Mouse (Mus musculus) cortical plate, adult 2 months (tissue): Measurements from ENCODE around the gene Asb1. TPM values are rescaled to one million over a fixed set of nuclear protein-coding genes. Genes with fewer than 3 reads are reported as not detected.

Source experiments
- H3K27ac ChIP-seq: fragments of 200-500 bp; 2 replicates; pipeline ENCODE4 v1.5.1; 2012; ENCODE audit warnings: low read length, control low read depth, inconsistent platforms; ENCODE audit not compliant: insufficient read depth
- H3K4me1 ChIP-seq: fragments of 200-500 bp; 2 replicates; pipeline ENCODE4 v1.6.1; 2011; ENCODE audit warnings: low read length; ENCODE audit not compliant: control insufficient read depth, insufficient read depth
- H3K4me3 ChIP-seq: fragments of 200-500 bp; 2 replicates; pipeline ENCODE4 v1.5.1; 2011; ENCODE audit warnings: mild to moderate bottlenecking, low read length, control low read depth; ENCODE audit not compliant: insufficient read depth
- CTCF ChIP-seq: fragments of 200-500 bp; IDR thresholded peaks from 2 replicates; pipeline ENCODE4 v1.5.1; 2011; ENCODE audit warnings: mild to moderate bottlenecking, control low read depth, low read length; ENCODE audit not compliant: insufficient read depth; ENCODE audit errors: extremely low read depth
- POLR2A ChIP-seq: fragments of 200-500 bp; IDR thresholded peaks from 2 replicates; pipeline ENCODE4 v1.6.1; 2011; ENCODE audit warnings: mild to moderate bottlenecking, low read length, control low read depth; ENCODE audit not compliant: insufficient read depth; ENCODE audit errors: extremely low read depth
- polyA plus RNA-seq: library from polyadenylated mRNA; depleted of rRNA; stranded (reverse); fragments of >200 nt; gene quantifications from 2 replicates; pipeline ENCODE4 v1.2.3, GENCODE M21; 2012; rRNA removed

The Asb1 gene
- polyA plus RNA-seq, 1 experiment, result 22.2 TPM

- H3K27ac ChIP-seq, result no peak overlapping the region
- H3K4me3 ChIP-seq, result no peak overlapping the region
- TF ChIP-seq POLR2A (no peak), CTCF (peak; percentile 41)
- H3K4me1 ChIP-seq, result peaks cover 3% of the 10 kb centered on the region; the same call in 1 of the 2 replicates
Observed at GRCm38 (mm10) chr1:91600671-91601361, 60.5 kb downstream of the Asb1 start.

- Histone ChIP-seq H3K27ac (no peak overlapping the region), H3K4me3 (no peak overlapping the region), H3K4me1 (peaks cover 3% of the 10 kb centered on the region; the same call in 1 of the 2 replicates)
- TF ChIP-seq POLR2A (no peak), CTCF (no peak)
Observed at GRCm38 (mm10) chr1:91601362-91602096, 61.2 kb downstream of the Asb1 start.

GRCm38 (mm10) chr1:91605632-91606031, 65.3 kb downstream of the Asb1 start:
- Histone ChIP-seq H3K4me3 (no peak overlapping the region), H3K27ac (no peak overlapping the region), H3K4me1 (no peaks in the 10 kb centered on the region)
- TF ChIP-seq POLR2A, result no peak
- no peak for TF ChIP-seq CTCF

DNA sequence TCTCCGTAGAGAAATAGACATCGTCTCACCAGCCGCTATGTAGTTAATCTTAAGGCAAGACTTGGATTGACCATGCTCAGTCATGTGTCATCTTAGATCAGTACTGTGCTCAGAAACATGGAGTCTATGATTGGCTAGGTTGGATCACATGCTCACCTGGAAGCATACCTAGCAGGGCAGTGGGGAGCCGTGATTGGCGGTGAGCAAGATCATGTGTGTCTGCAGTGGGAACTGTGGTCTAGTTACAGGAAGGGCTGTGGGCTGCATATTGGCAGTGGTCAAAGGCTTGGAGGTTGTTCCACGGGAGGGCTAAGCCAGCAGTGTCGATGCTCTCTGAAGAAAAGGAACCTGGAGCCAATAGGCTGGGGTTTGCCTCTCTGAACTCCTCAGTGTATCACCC, 66.4 kb downstream of the Asb1 start:
- 0 out of 2 replicates have a peak, but pooled peaks cover 3% of the 10 kb centered on the region for H3K4me1 ChIP-seq
- H3K4me3 ChIP-seq, result no peak overlapping the region
- TF ChIP-seq CTCF, result no peak
- TF ChIP-seq POLR2A, result no peak
- no peak overlapping the region for H3K27ac ChIP-seq

DNA sequence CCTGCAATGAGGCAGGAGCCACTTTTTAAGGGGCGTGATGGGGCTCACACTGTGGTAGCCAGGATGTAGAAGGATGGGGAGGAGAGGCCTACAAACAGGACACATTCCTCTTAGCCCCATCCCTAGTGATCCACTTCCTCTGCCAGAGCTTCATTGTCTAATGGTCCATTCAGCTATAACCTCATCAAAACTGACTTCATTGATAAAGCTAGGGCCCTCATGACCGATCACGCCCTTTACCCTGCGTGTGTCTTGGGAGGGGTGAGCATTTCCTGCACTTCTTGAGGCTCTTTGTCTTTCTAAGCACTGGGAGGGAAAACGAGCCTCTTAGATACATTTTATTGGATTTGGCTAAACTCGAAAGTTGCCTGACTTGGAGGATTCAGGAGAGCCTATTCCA, 66.8 kb downstream of the Asb1 start:
- Histone ChIP-seq H3K4me3 (no peak overlapping the region), H3K4me1 (0 out of 2 replicates have a peak, but pooled peaks cover 3% of the 10 kb centered on the region), H3K27ac (no peak overlapping the region)
- no peak for TF ChIP-seq CTCF
- no peak for TF ChIP-seq POLR2A

Other genes with a start within 250 kb of the Asb1 start
- 18.4 and 20.6 TPM in 2 replicates for gene Scly, start 242.2 kb upstream of the Asb1 start, polyA plus RNA-seq
- gene Espnl, start 218.5 kb upstream of the Asb1 start, polyA plus RNA-seq, result 0.19 and 0.26 TPM in 2 replicates
- gene Klhl30, start 189.5 kb upstream of the Asb1 start, polyA plus RNA-seq, result 0.11 and 0.21 TPM in 2 replicates
- gene Erfe, start 174.1 kb upstream of the Asb1 start, polyA plus RNA-seq, result 0.90 and 1.3 TPM in 2 replicates
- 84.0 and 90.3 TPM in 2 replicates for gene Ilkap, start 141.7 kb upstream of the Asb1 start, polyA plus RNA-seq
- gene Hes6, start 126.5 kb upstream of the Asb1 start, polyA plus RNA-seq, result 20.1 and 22.3 TPM in 2 replicates
- gene Per2, start 81.2 kb upstream of the Asb1 start, polyA plus RNA-seq, result 21.6 and 24.3 TPM in 2 replicates
- 18.2 and 20.0 TPM in 2 replicates for gene Traf3ip1, start 45.9 kb upstream of the Asb1 start, polyA plus RNA-seq